Mouse (Mus musculus) duodenum, adult 2 months (tissue): ENCODE measurements around the gene Ssxb6. TPM values are rescaled to one million over a fixed set of nuclear protein-coding genes. Genes with fewer than 3 reads are reported as not detected.

Experiments used
- polyA plus RNA-seq: library from polyadenylated mRNA; depleted of rRNA; stranded (reverse); fragments of >200 nt; gene quantifications from 2 replicates; pipeline ENCODE4 v1.2.3, GENCODE M21; 2012; ENCODE audit warnings: low replicate concordance; rRNA removed

Gene Ssxb6
- not detected in 2 replicates for polyA plus RNA-seq

GRCm38 (mm10) chrX:8548155-8548554 is at the start of gene Ssxb6:
Gene Ssxb6, minus strand, starts transcription at chrX:8548255.

GRCm38 (mm10) chrX:8591716-8592115 is 43.7 kb upstream of the Ssxb6 start, which contains the start of gene Ssxb3:
Gene Ssxb3, minus strand, starts transcription at chrX:8591816.

GRCm38 (mm10) chrX:8524854-8525253 is 23.2 kb downstream of the Ssxb6 start, which contains the start of gene Gm14459:
Gene Gm14459, minus strand, starts transcription at chrX:8524954.

Other genes starting within 250 kb of the Ssxb6 start
- gene Ssxb10, start 220.8 kb downstream of the Ssxb6 start, polyA plus RNA-seq = not detected in 2 replicates
- not detected in 2 replicates for gene Ssxb9, start 181.3 kb downstream of the Ssxb6 start, polyA plus RNA-seq
- not detected in 2 replicates for gene Ssxb1, start 134.9 kb downstream of the Ssxb6 start, polyA plus RNA-seq
- not detected in 2 replicates for gene Ssxb2, start 86.5 kb downstream of the Ssxb6 start, polyA plus RNA-seq
- gene Gm14459, start 23.3 kb downstream of the Ssxb6 start, polyA plus RNA-seq = not detected in 2 replicates
- gene Ssxb3, start 43.6 kb upstream of the Ssxb6 start, polyA plus RNA-seq = not detected in 2 replicates
- not detected in 2 replicates for gene Ssxb8, start 142.6 kb upstream of the Ssxb6 start, polyA plus RNA-seq
- not detected in 2 replicates for gene Ssx9, start 200.2 kb upstream of the Ssxb6 start, polyA plus RNA-seq